Mouse (Mus musculus): Measurements from ENCODE around the gene Tmem45b.

- no peak for TF ChIP-seq CTCF (IDR thresholded peaks at IDR 0.05; ENCODE audit: low read depth, low read length)
- no peak for TF ChIP-seq POLR2A (IDR thresholded peaks at IDR 0.05; ENCODE audit: insufficient read depth, low read length)
- TF ChIP-seq EP300 (IDR thresholded peaks at IDR 0.05; ENCODE audit: insufficient read depth, low read depth, low read length), result no peak
Measured at GRCm38 (mm10) chr9:31435415-31435814, 28.8 kb downstream of the Tmem45b start.

Data from ES-Bruce4 (cell line).